Mouse (Mus musculus) forebrain, embryonic 13.5 days (tissue): ENCODE results near the gene Ubtd2. TPM values are rescaled to one million over a fixed set of nuclear protein-coding genes. Genes with fewer than 3 reads are reported as not detected.

Source experiments
- ATAC-seq: fragments of 200-750 bp; cut with Nextera tagmentation; 2 replicates; pipeline ENCODE4 v1.8.0; 2017
- H3K27ac ChIP-seq: fragments of 300-500 bp; sonication (generic); 2 replicates; pipeline ENCODE4 v1.5.1; 2015; ENCODE audit warnings: inconsistent platforms, mild to moderate bottlenecking, moderate library complexity
- H3K27me3 ChIP-seq: fragments of 300-500 bp; sonication (generic); 2 replicates; pipeline ENCODE4 v1.6.1; 2015; ENCODE audit warnings: mild to moderate bottlenecking, inconsistent platforms
- H3K36me3 ChIP-seq: fragments of 300-500 bp; sonication (generic); 2 replicates; pipeline ENCODE4 v1.6.1; 2015; ENCODE audit warnings: mild to moderate bottlenecking, inconsistent platforms; ENCODE audit not compliant: poor library complexity, severe bottlenecking
- H3K4me1 ChIP-seq: fragments of 300-500 bp; sonication (generic); 2 replicates; pipeline ENCODE4 v1.6.1; 2015; ENCODE audit warnings: inconsistent platforms
- H3K4me2 ChIP-seq: fragments of 300-500 bp; sonication (generic); 2 replicates; pipeline ENCODE4 v1.6.1; 2015; ENCODE audit warnings: inconsistent platforms, mild to moderate bottlenecking, moderate library complexity
- H3K4me3 ChIP-seq: fragments of 300-500 bp; sonication (generic); 2 replicates; pipeline ENCODE4 v1.5.1; 2015; ENCODE audit warnings: mild to moderate bottlenecking, inconsistent platforms
- H3K9ac ChIP-seq: fragments of 300-500 bp; sonication (generic); 2 replicates; pipeline ENCODE4 v1.6.1; 2015; ENCODE audit warnings: mild to moderate bottlenecking, inconsistent platforms
- H3K9me3 ChIP-seq: fragments of 300-500 bp; sonication (generic); replicated peaks from 2 replicates; pipeline ENCODE4 v1.6.1; 2016; ENCODE audit warnings: inconsistent platforms
- WGBS: fragments of 180-500 bp; shearing (Covaris S2); methylation state at CpG from one replicate; pipeline ENCODE4 v1.1.7; 2015; 5-methylcytosine and 5-hydroxymethylcytosine counted together
- polyA plus RNA-seq: library from polyadenylated mRNA; unstranded; fragments of >200 nt; fragmentation: Nextera tagmentation; extraction: Ambion mirVana; gene quantifications from 2 replicates; pipeline ENCODE4 v1.2.1, GENCODE M21; 2015

Ubtd2 gene
- polyA plus RNA-seq, 1 experiment from 2014 or later = 59.4 TPM

DNA sequence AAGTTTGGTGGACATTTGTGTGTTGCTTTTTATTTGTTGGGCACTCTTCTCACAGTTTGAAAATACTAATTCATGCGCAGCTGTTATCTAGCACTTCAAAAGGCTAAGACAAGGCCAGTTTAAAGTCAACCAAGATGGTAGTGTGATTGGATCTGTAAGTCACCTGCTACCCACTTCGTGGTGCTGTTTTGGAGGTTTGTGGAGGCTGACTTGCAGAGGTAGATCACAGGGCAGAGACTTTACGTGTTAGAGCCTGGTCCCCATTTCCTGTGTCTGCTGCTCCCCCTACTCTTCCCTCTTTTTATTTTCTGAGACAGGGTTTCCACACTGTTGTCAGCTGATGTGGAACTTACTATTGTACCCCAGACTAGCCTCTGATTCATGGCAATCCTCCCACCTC is 19.6 kb downstream of the Ubtd2 start:
- Histone ChIP-seq H3K36me3 (no peaks in the 10 kb centered on the region), H3K9me3 (no peaks in the 10 kb centered on the region), H3K4me2 (no peak overlapping the region), H3K27me3 (no peaks in the 10 kb centered on the region), H3K27ac (no peak overlapping the region), H3K9ac (no peak overlapping the region), H3K4me1 (peaks cover 11% of the 10 kb centered on the region), H3K4me3 (no peak overlapping the region)
- no peak for ATAC-seq
- 91% methylated on average over 3 of the region's 3 CpGs for WGBS

DNA sequence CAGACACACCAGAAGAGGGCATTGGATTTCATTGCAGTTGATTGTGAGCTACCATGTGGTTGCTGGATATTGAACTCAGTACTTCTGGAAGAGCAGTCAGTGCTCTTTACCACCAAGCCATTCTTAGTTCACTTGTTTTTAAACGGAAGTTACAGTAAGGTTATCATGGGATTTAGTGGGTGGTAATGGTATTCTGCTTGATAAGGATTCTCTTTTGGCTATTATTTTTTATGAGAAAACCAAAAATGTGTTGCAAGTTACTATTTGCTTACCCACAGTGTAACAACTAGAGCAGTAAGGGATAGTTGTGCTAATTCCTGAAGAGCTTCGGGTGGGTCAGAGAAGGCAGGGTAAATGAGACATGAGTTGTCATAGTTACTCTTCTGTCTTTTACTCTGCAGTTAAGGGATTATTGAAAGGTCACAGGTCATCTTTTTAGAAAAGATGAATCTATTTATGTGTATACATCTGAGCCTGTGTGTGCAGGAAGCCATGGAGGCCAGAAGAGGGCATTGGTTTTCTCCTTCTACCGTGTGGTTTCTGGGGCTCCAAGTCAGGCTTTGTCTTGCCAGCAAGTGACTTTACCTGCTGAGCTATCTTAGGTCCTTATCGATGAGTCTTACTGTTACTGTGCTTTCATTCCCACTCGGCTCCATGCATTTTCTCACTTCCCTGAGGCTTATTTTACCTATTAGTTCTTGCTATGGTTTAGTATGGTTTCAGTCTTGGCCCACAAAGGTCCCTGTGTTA is 20.5 kb downstream of the Ubtd2 start:
- no peaks in the 10 kb centered on the region for H3K36me3 ChIP-seq
- H3K27me3 ChIP-seq = no peaks in the 10 kb centered on the region
- no peak for ATAC-seq
- H3K9ac ChIP-seq = no peak overlapping the region
- no peaks in the 10 kb centered on the region for H3K9me3 ChIP-seq
- WGBS = 82% methylated on average over 5 of the region's 5 CpGs
- H3K4me2 ChIP-seq = no peak overlapping the region
- no peak overlapping the region for H3K4me3 ChIP-seq
- H3K4me1 ChIP-seq = peaks cover 3% of the 10 kb centered on the region; the same call in 1 of the 2 replicates
- no peak overlapping the region for H3K27ac ChIP-seq

- WGBS = 69% methylated on average over 2 of the region's 2 CpGs
- 0 out of 2 replicates have a peak, but pooled peaks cover under 1% of the 10 kb centered on the region for H3K36me3 ChIP-seq
- no peaks in the 10 kb centered on the region for H3K27me3 ChIP-seq
Observed at GRCm38 (mm10) chr11:32481525-32481924, 26.4 kb downstream of the Ubtd2 start.

DNA sequence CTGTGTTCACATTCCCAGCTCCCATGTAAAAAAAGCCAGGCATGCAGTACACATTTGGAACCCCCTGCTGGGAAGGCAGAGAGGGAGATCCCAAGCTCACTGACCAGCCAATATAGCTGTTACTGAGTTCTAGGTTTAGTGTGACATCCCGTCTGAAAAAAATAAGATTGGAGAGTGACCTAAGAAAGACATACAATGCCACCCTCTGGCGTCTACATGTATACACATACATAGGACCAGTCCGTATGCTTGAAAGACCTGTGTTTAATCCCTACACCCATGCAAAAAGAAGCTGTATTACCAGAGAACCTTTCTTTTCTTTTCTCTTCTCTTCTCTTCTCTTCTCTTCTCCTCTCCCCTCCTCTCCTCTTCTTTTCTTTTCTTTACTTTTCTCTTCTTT is 30.1 kb downstream of the Ubtd2 start:
- no peaks in the 10 kb centered on the region for H3K27me3 ChIP-seq
- H3K36me3 ChIP-seq = peaks cover 8% of the 10 kb centered on the region; the same call in 1 of the 2 replicates
- no peaks in the 10 kb centered on the region for H3K4me1 ChIP-seq
- no peak overlapping the region for H3K9ac ChIP-seq
- H3K27ac ChIP-seq = no peak overlapping the region
- no peak overlapping the region for H3K4me3 ChIP-seq
- 76% methylated on average over 3 of the region's 3 CpGs for WGBS
- no peaks in the 10 kb centered on the region for H3K9me3 ChIP-seq
- H3K4me2 ChIP-seq = no peak overlapping the region
- ATAC-seq = no peak

More at GRCm38 (mm10) chr11:32481525-32481924, 26.4 kb downstream of the Ubtd2 start:
- ATAC-seq = no peak
- H3K9me3 ChIP-seq = no peaks in the 10 kb centered on the region
- H3K4me1 ChIP-seq = no peaks in the 10 kb centered on the region
- H3K4me2 ChIP-seq = no peak overlapping the region
- no peak overlapping the region for H3K27ac ChIP-seq
- no peak overlapping the region for H3K9ac ChIP-seq
- no peak overlapping the region for H3K4me3 ChIP-seq

DNA sequence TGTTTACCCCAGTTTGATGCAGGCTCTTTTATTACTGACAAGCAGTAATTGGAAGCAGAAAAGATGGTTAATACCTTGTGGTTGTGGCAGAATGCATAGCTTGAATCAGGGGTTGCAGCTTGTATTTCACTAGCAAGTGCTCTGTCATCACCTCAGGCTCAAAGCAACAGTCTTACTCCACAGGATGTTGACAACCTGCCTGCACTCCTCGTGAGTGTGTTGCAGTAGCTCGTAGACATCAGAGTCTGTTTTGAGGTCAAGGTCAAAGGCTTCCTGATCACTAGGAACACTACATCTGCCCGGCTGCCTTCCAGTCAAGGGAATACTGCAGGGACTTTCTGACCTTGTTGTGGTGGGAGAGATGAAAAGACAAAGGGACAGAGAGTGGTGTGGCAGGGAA is 31.5 kb downstream of the Ubtd2 start:
- H3K4me2 ChIP-seq = no peak overlapping the region
- H3K27ac ChIP-seq = no peak overlapping the region
- no peak for ATAC-seq
- no peaks in the 10 kb centered on the region for H3K27me3 ChIP-seq
- no peaks in the 10 kb centered on the region for H3K9me3 ChIP-seq
- no peaks in the 10 kb centered on the region for H3K4me1 ChIP-seq
- H3K36me3 ChIP-seq = peaks cover 8% of the 10 kb centered on the region; the same call in 1 of the 2 replicates
- 87% methylated on average over 3 of the region's 3 CpGs for WGBS
- no peak overlapping the region for H3K9ac ChIP-seq
- H3K4me3 ChIP-seq = no peak overlapping the region

GRCm38 (mm10) chr11:32487501-32487900 is 32.3 kb downstream of the Ubtd2 start:
- H3K9me3 ChIP-seq = no peaks in the 10 kb centered on the region
- H3K9ac ChIP-seq = no peak overlapping the region
- H3K4me3 ChIP-seq = no peak overlapping the region
- WGBS = 91% methylated on average over 3 of the region's 3 CpGs
- H3K36me3 ChIP-seq = peaks cover 8% of the 10 kb centered on the region; the same call in 1 of the 2 replicates
- no peaks in the 10 kb centered on the region for H3K4me1 ChIP-seq
- no peak overlapping the region for H3K27ac ChIP-seq
- H3K27me3 ChIP-seq = no peaks in the 10 kb centered on the region
- ATAC-seq = no peak
- no peak overlapping the region for H3K4me2 ChIP-seq

DNA sequence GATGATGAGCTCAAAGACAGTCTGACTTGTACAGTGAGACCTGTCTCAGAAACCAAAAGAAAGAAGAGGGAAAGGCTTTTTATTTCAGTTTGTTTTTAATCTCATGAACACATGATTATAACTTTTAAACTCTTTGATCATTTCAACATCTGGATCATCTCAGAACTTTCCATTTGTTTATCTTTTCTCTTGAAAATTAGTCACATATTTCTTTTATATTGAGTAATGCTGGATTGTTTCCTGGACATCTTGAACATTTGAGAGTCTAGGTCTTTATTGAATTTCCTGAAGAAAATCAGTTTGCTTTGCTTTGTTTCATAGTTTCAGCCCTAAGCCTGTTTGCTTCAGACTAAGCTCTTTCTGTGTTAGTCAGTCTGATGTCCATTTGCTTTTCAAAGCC is 33.2 kb downstream of the Ubtd2 start:
- H3K27me3 ChIP-seq = no peaks in the 10 kb centered on the region
- no peak overlapping the region for H3K4me2 ChIP-seq
- no peaks in the 10 kb centered on the region for H3K4me1 ChIP-seq
- H3K9ac ChIP-seq = no peak overlapping the region
- ATAC-seq = no peak
- H3K9me3 ChIP-seq = no peaks in the 10 kb centered on the region
- peaks cover 8% of the 10 kb centered on the region; the same call in 1 of the 2 replicates for H3K36me3 ChIP-seq
- no peak overlapping the region for H3K4me3 ChIP-seq
- H3K27ac ChIP-seq = no peak overlapping the region

DNA sequence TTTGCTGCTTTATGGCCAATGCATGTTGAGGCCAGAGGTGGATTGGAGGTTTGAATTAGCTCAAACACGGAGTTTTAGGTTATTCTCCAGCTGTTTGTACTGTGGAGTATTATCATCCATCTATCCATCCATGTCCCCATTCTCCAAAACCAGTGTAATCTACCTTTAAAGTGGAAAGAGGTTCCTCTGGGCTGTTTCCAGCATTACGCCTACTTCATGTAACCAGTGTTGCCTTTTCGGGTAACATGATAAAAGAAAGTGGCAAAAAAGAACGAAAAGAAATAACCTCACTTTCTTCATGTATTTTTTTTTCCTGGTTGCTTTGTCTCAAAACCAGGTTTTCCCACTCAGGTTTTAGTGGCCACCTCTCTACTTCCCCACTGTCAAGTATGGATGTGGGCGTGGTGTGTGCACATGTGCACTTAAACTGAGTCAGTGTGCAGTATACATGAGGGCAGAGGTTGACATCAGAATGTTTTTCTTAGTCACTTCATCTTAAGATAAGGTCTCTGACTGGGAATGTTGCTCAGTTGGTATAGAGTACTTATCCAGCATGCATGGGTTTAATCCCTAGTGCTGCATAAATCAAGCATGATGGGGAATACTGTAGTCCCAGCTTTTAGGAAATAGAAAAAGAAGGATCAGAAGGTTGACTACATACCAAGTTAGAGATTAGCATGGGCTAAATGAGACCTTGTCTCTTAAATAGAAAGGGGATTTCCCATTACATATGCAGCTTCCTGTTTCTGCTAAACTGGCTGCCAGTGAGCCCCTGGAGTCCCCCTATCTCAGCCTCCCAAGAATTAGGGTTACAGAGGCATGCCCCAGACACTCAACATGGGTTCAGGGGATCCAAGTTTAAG is 33.9 kb downstream of the Ubtd2 start:
- no peaks in the 10 kb centered on the region for H3K27me3 ChIP-seq
- no peak overlapping the region for H3K4me2 ChIP-seq
- no peaks in the 10 kb centered on the region for H3K9me3 ChIP-seq
- H3K4me1 ChIP-seq = no peaks in the 10 kb centered on the region
- no peak for ATAC-seq
- WGBS = 93% methylated on average over 5 of the region's 5 CpGs
- H3K27ac ChIP-seq = no peak overlapping the region
- H3K9ac ChIP-seq = no peak overlapping the region
- peaks cover 8% of the 10 kb centered on the region; the same call in 1 of the 2 replicates for H3K36me3 ChIP-seq
- H3K4me3 ChIP-seq = no peak overlapping the region

GRCm38 (mm10) chr11:32491079-32491478 is 35.9 kb downstream of the Ubtd2 start:
- Histone ChIP-seq H3K36me3 (peaks cover 8% of the 10 kb centered on the region; the same call in 1 of the 2 replicates), H3K9ac (no peak overlapping the region), H3K4me1 (no peaks in the 10 kb centered on the region), H3K9me3 (no peaks in the 10 kb centered on the region), H3K4me2 (no peak overlapping the region), H3K4me3 (no peak overlapping the region), H3K27me3 (no peaks in the 10 kb centered on the region), H3K27ac (no peak overlapping the region)
- ATAC-seq = no peak
- WGBS = 98% methylated on average over 2 of the region's 2 CpGs

GRCm38 (mm10) chr11:32493312-32493711 is 38.1 kb downstream of the Ubtd2 start:
- ATAC-seq = no peak
- no peaks in the 10 kb centered on the region for H3K36me3 ChIP-seq
- H3K9ac ChIP-seq = no peak overlapping the region
- no peak overlapping the region for H3K4me3 ChIP-seq
- no peaks in the 10 kb centered on the region for H3K9me3 ChIP-seq
- no peak overlapping the region for H3K4me2 ChIP-seq
- H3K27me3 ChIP-seq = no peaks in the 10 kb centered on the region
- no peak overlapping the region for H3K27ac ChIP-seq
- H3K4me1 ChIP-seq = no peaks in the 10 kb centered on the region; the same call in 1 of the 2 replicates

GRCm38 (mm10) chr11:32495283-32495682 is 40.1 kb downstream of the Ubtd2 start:
- H3K27ac ChIP-seq = no peak overlapping the region
- H3K27me3 ChIP-seq = no peaks in the 10 kb centered on the region
- no peak for ATAC-seq
- H3K9me3 ChIP-seq = no peaks in the 10 kb centered on the region
- no peak overlapping the region for H3K4me3 ChIP-seq
- no peak overlapping the region for H3K4me2 ChIP-seq
- H3K4me1 ChIP-seq = peaks cover 10% of the 10 kb centered on the region
- H3K9ac ChIP-seq = no peak overlapping the region
- WGBS = 83% methylated on average over 2 of the region's 2 CpGs
- H3K36me3 ChIP-seq = peaks cover 4% of the 10 kb centered on the region; the same call in 1 of the 2 replicates
